Comparison of ENCODE assay signal across 11 mouse cellular contexts in the genomic region with DNA sequence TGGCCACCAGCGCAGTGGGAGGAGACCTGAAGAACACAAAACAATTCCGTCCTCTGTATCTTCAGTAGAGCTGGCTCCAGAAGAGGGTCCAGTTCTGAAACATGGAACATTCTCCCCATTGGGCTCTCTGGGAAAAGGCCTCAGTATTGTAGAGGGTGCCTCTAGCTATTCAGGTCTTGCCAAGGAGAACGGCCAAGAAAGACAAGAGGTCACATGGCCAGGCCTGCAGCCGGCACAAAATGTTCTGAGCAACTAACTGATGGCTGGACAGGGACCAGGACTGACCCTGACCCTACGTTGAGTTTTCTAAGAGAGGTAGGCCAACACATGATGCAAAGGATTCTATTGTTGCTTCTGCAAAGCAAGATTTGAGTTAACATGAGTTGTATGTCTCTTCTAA.
DNase-seq lines count a peak whose midpoint lies in the region; ATAC-seq and TF ChIP-seq lines count a peak whose summit lies in the region.
"Had no signal": no experiment of that assay in that cellular context is flagged by ENCODE, and none has a peak within 500 bp of the region (broad histone marks: within the 10 kb centered on the region; RNA-seq: fewer than 3 reads in every experiment).

No protein-coding gene starts in this region.

- ATAC-seq in liver, embryonic 11.5 days (replicated peaks; ENCODE audit: low FRiP score) = no peak
- ATAC-seq in forebrain, embryonic 15.5 days (replicated peaks) = no peak
- ATAC-seq: CD4-positive, CD25-positive, alpha-beta regulatory T cell, adult 4 months had no signal

- H3K27ac ChIP-seq in gastrocnemius, adult 2 months = peak overlapping the region; percentile 46; the same call in 1 of the 2 replicates
- H3K27ac ChIP-seq in liver, adult 2 months (replicated peaks; ENCODE audit: insufficient read depth, low read depth, low read length) = no peak overlapping the region
- H3K27ac ChIP-seq in liver, embryonic 11.5 days (ENCODE audit: low read depth, low read length) = no peak overlapping the region
- H3K27ac ChIP-seq in forebrain, embryonic 15.5 days (replicated peaks) = no peak overlapping the region

- DNase-seq in gastrocnemius, adult 2 months = peak; percentile 64
- DNase-seq in gastrocnemius, postnatal 10 days = no peak
- peak; percentile 22 for DNase-seq in liver, adult 2 months (ENCODE audit: extremely low read depth, low read depth, low spot score)
- DNase-seq in liver, embryonic 11.5 days (ENCODE audit: low spot score) = no peak
- peak; percentile 33 for DNase-seq in gastrocnemius, postnatal 14 days
- peak; percentile 33 to 56 for DNase-seq in left cerebral cortex, postnatal 25 days (ENCODE audit: low spot score in 2 of 2)
- no peak for DNase-seq in retina, postnatal 1 day
- DNase-seq: kidney, postnatal 10 days had no signal

- H3K9me3 ChIP-seq in liver, embryonic 11.5 days (ENCODE audit: control insufficient read depth, low read length) = no peaks in the 10 kb centered on the region
- H3K9me3 ChIP-seq in forebrain, embryonic 15.5 days = no peaks in the 10 kb centered on the region

- no peaks in the 10 kb centered on the region for H3K79me2 ChIP-seq in liver, adult 2 months (ENCODE audit: control insufficient read depth, insufficient read depth, low read length)

- H3K4me1 ChIP-seq in liver, adult 2 months (ENCODE audit: control insufficient read depth, insufficient read depth, low read length) = no peaks in the 10 kb centered on the region
- no peaks in the 10 kb centered on the region for H3K4me1 ChIP-seq in liver, embryonic 11.5 days (replicated peaks; ENCODE audit: control insufficient read depth, insufficient read depth, low read length)
- H3K4me1 ChIP-seq in forebrain, embryonic 15.5 days = no peaks in the 10 kb centered on the region

- TF ChIP-seq POLR2A in liver, adult 2 months (IDR thresholded peaks at IDR 0.05; ENCODE audit: extremely low read depth, insufficient read depth, low read length) = no peak

- 76% methylated on average over 5 of the region's 5 CpGs for WGBS in liver, adult 2 months
- 90% methylated on average over 5 of the region's 5 CpGs for WGBS in liver, embryonic 11.5 days
- WGBS in forebrain, embryonic 15.5 days = 87% methylated on average over 5 of the region's 5 CpGs

- no peak overlapping the region for H3K4me3 ChIP-seq in gastrocnemius, adult 2 months
- no peak overlapping the region for H3K4me3 ChIP-seq in liver, adult 2 months (ENCODE audit: insufficient read depth, low read depth, low read length)
- no peak overlapping the region for H3K4me3 ChIP-seq in liver, embryonic 11.5 days (ENCODE audit: low read depth, low read length)
- H3K4me3 ChIP-seq in forebrain, embryonic 15.5 days = no peak overlapping the region
- H3K4me3 ChIP-seq: myocyte had no signal

- H3K9ac ChIP-seq in liver, adult 2 months (ENCODE audit: low read depth, low read length) = no peak overlapping the region
- H3K9ac ChIP-seq in liver, embryonic 11.5 days (ENCODE audit: low read depth, low read length) = no peak overlapping the region
- H3K9ac ChIP-seq in forebrain, embryonic 15.5 days (replicated peaks) = no peak overlapping the region

- intact Hi-C loops in gastrocnemius, adult 2 months (cut with DNase I) = no loop called here
- intact Hi-C loops in gastrocnemius, postnatal 14 days (cut with DNase I; ENCODE audit: low total_unique reads) = no loop called here
- intact Hi-C loops in left cerebral cortex, postnatal 25 days (cut with DNase I) = no loop called here

- H3K36me3 ChIP-seq in liver, adult 2 months (ENCODE audit: control insufficient read depth, insufficient read depth, low read length) = no peaks in the 10 kb centered on the region
- no peaks in the 10 kb centered on the region for H3K36me3 ChIP-seq in liver, embryonic 11.5 days (ENCODE audit: control insufficient read depth, insufficient read depth, low read length)
- H3K36me3 ChIP-seq in forebrain, embryonic 15.5 days = no peaks in the 10 kb centered on the region

- no peak overlapping the region for H3K4me2 ChIP-seq in liver, embryonic 11.5 days
- H3K4me2 ChIP-seq in forebrain, embryonic 15.5 days (replicated peaks) = no peak overlapping the region

- no peak for TF ChIP-seq CTCF in gastrocnemius, adult 2 months (IDR thresholded peaks at IDR 0.05)
- TF ChIP-seq CTCF in liver, adult 2 months (IDR thresholded peaks at IDR 0.05; ENCODE audit: low read depth, low read length) = no peak

- H3K27me3 ChIP-seq in liver, adult 2 months (ENCODE audit: control insufficient read depth, insufficient read depth, low read length) = no peaks in the 10 kb centered on the region
- H3K27me3 ChIP-seq in liver, embryonic 11.5 days (replicated peaks; ENCODE audit: control insufficient read depth, insufficient read depth, low read length) = no peaks in the 10 kb centered on the region
- H3K27me3 ChIP-seq in forebrain, embryonic 15.5 days = no peaks in the 10 kb centered on the region

Comparison
In these comparisons a context has a peak if more than half of its experiments do, and no peak if none do; other contexts are left out.
1. DNase-seq: peak in gastrocnemius, adult 2 months (single experiment), liver, adult 2 months (single experiment), gastrocnemius, postnatal 14 days (single experiment) and left cerebral cortex, postnatal 25 days (2 of 2); none in gastrocnemius, postnatal 10 days (single experiment), liver, embryonic 11.5 days (single experiment) and retina, postnatal 1 day (single experiment).